Mouse (Mus musculus) kidney, postnatal 0 days (tissue): ENCODE measurements at regions not wholly inside any gene's neighbourhood (a gene's known extent, or its start where the extent isn't known, plus 50 kb on each side); places are given as distances from the start of the nearest gene placed in this dataset.

Experiments used
- ATAC-seq: fragments of 200-750 bp; cut with Nextera tagmentation; replicated peaks from 2 replicates; pipeline ENCODE4 v1.8.0; 2017; ENCODE audit warnings: low read depth, moderate number of reproducible peaks, moderate TSS enrichment, moderate library complexity; ENCODE audit not compliant: low FRiP score
- DNase-seq: peaks from one replicate; pipeline ENCODE4 v3.0.0-alpha.2; 2016; ENCODE audit warnings: low spot score
- H3K27ac ChIP-seq: fragments of 300-500 bp; sonication (generic); 2 replicates; pipeline ENCODE4 v1.5.1; 2014; ENCODE audit warnings: mild to moderate bottlenecking
- H3K27me3 ChIP-seq: fragments of 300-500 bp; sonication (generic); 2 replicates; pipeline ENCODE4 v1.6.1; 2014; ENCODE audit warnings: low read length, mixed read lengths; ENCODE audit not compliant: insufficient read depth
- H3K36me3 ChIP-seq: fragments of 300-500 bp; sonication (generic); 2 replicates; pipeline ENCODE4 v1.6.1; 2014; ENCODE audit warnings: low read length, mixed read lengths; ENCODE audit not compliant: insufficient read depth
- H3K4me1 ChIP-seq: fragments of 300-500 bp; sonication (generic); replicated peaks from 2 replicates; pipeline ENCODE4 v1.6.1; 2014; ENCODE audit warnings: antibody characterized with exemption, low read length, mixed read lengths; ENCODE audit not compliant: insufficient read depth
- H3K4me2 ChIP-seq: fragments of 300-500 bp; sonication (generic); 2 replicates; pipeline ENCODE4 v1.6.1; 2014; ENCODE audit warnings: mild to moderate bottlenecking, low read length, moderate library complexity, mixed read lengths
- H3K4me3 ChIP-seq: fragments of 300-500 bp; sonication (generic); replicated peaks from 2 replicates; pipeline ENCODE4 v1.5.1; 2014; ENCODE audit warnings: low read depth, low read length
- H3K9ac ChIP-seq: fragments of 300-500 bp; sonication (generic); 2 replicates; pipeline ENCODE4 v1.6.1; 2014; ENCODE audit warnings: low read depth, low read length
- H3K9me3 ChIP-seq: fragments of 300-500 bp; sonication (generic); replicated peaks from 2 replicates; pipeline ENCODE4 v1.6.1; 2016; ENCODE audit warnings: low read length, inconsistent platforms, mixed read lengths
- CTCF ChIP-seq: IDR thresholded peaks from 2 replicates; pipeline ENCODE4 v1.5.1; 2016; ENCODE audit warnings: antibody characterized with exemption, low read depth, mild to moderate bottlenecking, moderate library complexity
- WGBS: fragments of 180-500 bp; shearing (Covaris S2); extraction: QIAGEN DNeasy Blood & Tissue Kit; methylation state at CpG from one replicate; pipeline ENCODE4 v1.1.7; 2014; 5-methylcytosine and 5-hydroxymethylcytosine counted together

DNA sequence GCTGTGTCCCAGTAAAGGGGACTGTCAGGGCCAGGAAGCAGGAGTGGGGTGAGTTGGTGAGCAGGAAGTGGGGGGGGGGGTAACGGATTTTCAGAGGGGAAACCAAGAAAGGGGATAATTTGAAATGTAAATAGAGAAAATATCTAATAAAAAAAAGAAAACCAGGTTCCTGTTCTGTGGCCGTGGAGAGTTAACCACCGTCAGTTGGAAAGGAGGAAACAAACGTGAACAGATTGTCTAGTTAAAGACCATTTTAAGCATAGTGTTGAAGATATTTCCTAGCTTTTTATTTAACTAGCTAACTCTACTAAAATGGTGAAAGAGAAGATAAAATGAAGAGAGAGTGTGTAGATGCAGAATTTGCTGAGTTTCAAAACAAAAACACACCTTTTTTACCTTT is 254.7 kb downstream of the Gpd2 start:
- Histone ChIP-seq H3K9me3 (no peaks in the 10 kb centered on the region), H3K9ac (no peak overlapping the region), H3K36me3 (no peaks in the 10 kb centered on the region), H3K27ac (no peak overlapping the region), H3K4me3 (no peak overlapping the region), H3K27me3 (no peaks in the 10 kb centered on the region), H3K4me2 (no peak overlapping the region), H3K4me1 (no peaks in the 10 kb centered on the region)
- TF ChIP-seq CTCF: no peak
- WGBS: 67% methylated on average over 4 of the region's 4 CpGs
- DNase-seq: no peak
- ATAC-seq: no peak

DNA sequence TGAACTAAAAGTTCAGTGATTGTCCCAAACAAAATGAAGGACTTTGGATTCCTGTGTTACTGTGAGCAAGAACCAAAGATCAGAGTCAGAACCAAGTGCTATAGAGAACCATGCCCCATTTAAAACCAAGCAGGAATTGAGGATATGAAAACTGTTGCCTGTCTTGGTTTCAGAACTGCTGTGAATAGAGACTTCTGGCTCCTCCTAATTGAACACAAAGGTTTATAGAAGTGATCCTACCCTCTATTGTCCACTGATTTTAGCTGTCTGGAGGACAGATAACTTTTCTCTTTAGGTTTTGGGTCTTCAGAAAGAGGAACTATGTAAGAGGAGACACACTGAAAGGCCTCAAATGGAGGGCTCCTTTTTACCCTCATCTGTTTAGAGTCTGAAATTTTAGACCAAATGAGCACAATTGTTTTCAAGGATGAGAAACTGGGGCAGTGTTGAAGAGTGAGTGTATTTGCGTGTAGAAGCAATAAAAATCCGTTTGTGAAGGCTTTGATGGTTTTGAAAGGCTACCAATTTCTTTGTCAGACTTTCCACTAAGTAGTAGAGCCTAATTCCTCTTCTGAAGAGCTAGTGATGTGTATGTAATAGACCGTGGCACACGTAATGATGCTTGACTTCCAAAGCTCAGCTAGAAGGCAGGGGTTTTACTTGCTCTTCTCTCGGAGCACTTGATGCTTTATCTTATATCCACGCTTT is 255.6 kb downstream of the Gpd2 start:
- H3K4me2 ChIP-seq: no peak overlapping the region
- DNase-seq (no peak), ATAC-seq (no peak)
- no peaks in the 10 kb centered on the region for H3K27me3 ChIP-seq
- TF ChIP-seq CTCF: no peak
- no peaks in the 10 kb centered on the region for H3K36me3 ChIP-seq
- no peaks in the 10 kb centered on the region for H3K9me3 ChIP-seq
- WGBS: 63% methylated on average over 6 of the region's 6 CpGs
- H3K4me1 ChIP-seq: no peaks in the 10 kb centered on the region
- no peak overlapping the region for H3K9ac ChIP-seq
- H3K27ac ChIP-seq: no peak overlapping the region
- no peak overlapping the region for H3K4me3 ChIP-seq

DNA sequence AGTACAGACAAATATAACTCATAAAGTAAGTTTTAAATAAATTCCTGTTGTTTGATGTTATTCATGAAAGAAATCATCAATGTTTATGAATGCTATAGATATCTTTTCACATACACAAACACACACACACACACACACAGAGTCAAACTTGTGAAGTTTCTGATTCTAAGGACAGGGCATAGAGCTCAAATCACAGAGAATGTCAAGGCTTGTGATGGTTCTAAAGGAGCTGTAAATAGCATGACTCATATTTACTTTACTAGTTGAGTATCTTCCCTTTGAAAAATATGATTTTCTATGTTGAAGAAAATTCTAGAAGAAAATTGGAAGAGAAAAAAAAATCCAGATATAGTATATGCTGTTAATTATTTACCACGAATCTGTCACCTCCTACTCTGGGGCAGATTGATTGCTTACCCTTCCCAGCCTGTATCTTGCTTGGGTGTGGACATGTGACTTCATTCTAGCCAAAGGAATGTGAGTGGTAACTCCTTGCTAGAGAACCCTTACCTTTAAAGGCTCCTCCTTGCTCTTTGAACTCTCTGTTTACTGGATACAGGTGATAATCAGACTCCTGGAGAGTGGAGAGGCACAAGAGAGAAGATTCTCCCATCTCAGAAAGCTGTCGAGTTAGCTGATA is 259.0 kb downstream of the Gpd2 start:
- no peak overlapping the region for H3K9ac ChIP-seq
- H3K27ac ChIP-seq: no peak overlapping the region
- no peaks in the 10 kb centered on the region for H3K4me1 ChIP-seq
- ATAC-seq (no peak), DNase-seq (no peak)
- TF ChIP-seq CTCF: no peak
- WGBS: 51% methylated on average over 2 of the region's 2 CpGs
- no peak overlapping the region for H3K4me2 ChIP-seq
- no peak overlapping the region for H3K4me3 ChIP-seq
- H3K27me3 ChIP-seq: no peaks in the 10 kb centered on the region
- H3K36me3 ChIP-seq: no peaks in the 10 kb centered on the region
- H3K9me3 ChIP-seq: no peaks in the 10 kb centered on the region

DNA sequence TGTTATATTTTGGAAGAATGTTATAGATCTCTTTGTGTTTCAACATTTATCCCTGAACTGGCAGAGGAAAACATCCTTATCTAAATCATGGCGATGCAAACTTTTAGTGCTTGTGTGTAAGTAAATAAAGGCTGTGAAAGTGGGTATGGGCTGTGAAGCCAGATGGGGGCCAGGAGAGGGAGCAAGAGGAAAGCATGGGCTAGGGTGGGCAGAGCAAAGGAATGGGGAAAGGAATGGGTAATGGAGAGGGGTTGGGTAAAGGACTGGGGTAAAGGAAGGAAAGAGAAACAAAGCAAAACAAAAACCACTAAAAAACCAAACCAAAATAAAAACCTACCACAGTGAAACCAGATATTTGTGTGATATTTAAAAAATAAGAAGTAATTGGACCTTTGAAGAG is 260.5 kb downstream of the Gpd2 start:
- H3K9me3 ChIP-seq: no peaks in the 10 kb centered on the region
- no peak for ATAC-seq

DNA sequence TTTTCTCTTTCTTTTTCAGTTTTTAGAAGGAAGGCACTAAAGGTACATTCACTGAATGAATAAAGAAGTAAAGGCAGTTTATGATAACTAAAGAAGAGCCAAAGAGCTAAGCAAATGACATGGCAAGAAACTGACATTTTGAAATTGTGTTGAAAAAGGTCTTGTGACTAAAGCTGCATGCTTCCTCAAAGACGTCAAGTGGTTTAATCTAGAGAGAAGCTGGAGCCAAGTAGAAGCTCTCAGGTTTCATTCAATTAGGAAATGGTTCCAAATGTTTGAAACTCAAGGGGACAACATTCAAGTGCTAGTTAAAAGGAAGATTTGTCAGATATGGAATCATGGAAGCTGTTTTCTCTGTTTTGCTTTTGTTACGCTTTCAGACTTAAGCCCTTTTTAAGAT is 267.2 kb downstream of the Gpd2 start:
- ATAC-seq (no peak), DNase-seq (no peak)
- H3K4me2 ChIP-seq: no peak overlapping the region
- 57% methylated on average over 2 of the region's 2 CpGs for WGBS
- no peaks in the 10 kb centered on the region for H3K4me1 ChIP-seq
- no peaks in the 10 kb centered on the region for H3K36me3 ChIP-seq
- H3K9ac ChIP-seq: no peak overlapping the region
- H3K9me3 ChIP-seq: no peaks in the 10 kb centered on the region
- no peak overlapping the region for H3K4me3 ChIP-seq
- TF ChIP-seq CTCF: no peak
- H3K27me3 ChIP-seq: no peaks in the 10 kb centered on the region
- H3K27ac ChIP-seq: no peak overlapping the region

More for the DNA sequence above, 260.5 kb downstream of the Gpd2 start:
- DNase-seq: no peak
- H3K36me3 ChIP-seq: no peaks in the 10 kb centered on the region
- H3K4me2 ChIP-seq: no peak overlapping the region
- H3K27ac ChIP-seq: no peak overlapping the region
- H3K27me3 ChIP-seq: no peaks in the 10 kb centered on the region
- peak; percentile 21; the same call in 1 of the 2 replicates for TF ChIP-seq CTCF
- WGBS: 83% methylated on average over 1 of the region's 1 CpGs
- H3K4me3 ChIP-seq: no peak overlapping the region
- no peak overlapping the region for H3K9ac ChIP-seq
- H3K4me1 ChIP-seq: no peaks in the 10 kb centered on the region

DNA sequence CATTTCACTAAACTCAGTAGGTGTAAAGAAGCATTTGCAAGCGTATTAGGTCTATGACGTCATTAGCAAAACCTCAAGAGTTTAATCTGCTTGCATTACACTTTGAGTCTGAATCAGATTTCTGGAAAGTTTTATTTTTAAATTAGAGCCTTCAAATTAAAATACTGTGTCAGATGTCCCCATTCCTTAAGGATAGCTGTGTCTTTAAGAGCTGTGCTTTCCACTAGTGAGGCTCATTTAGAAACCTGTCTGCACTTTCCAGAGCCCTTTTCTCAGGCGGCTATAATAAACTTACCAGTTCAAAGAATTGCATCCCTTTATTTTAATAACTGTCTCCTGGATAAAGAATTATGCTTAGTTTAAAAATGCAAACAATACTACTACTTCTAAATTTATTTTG is 285.0 kb downstream of the Gpd2 start:
- Histone ChIP-seq H3K4me2 (no peak overlapping the region), H3K4me1 (no peaks in the 10 kb centered on the region), H3K27ac (no peak overlapping the region), H3K9me3 (no peaks in the 10 kb centered on the region), H3K9ac (no peak overlapping the region), H3K4me3 (no peak overlapping the region), H3K36me3 (no peaks in the 10 kb centered on the region), H3K27me3 (no peaks in the 10 kb centered on the region)
- no peak for DNase-seq
- ATAC-seq: no peak
- no peak for TF ChIP-seq CTCF
- 85% methylated on average over 3 of the region's 3 CpGs for WGBS

DNA sequence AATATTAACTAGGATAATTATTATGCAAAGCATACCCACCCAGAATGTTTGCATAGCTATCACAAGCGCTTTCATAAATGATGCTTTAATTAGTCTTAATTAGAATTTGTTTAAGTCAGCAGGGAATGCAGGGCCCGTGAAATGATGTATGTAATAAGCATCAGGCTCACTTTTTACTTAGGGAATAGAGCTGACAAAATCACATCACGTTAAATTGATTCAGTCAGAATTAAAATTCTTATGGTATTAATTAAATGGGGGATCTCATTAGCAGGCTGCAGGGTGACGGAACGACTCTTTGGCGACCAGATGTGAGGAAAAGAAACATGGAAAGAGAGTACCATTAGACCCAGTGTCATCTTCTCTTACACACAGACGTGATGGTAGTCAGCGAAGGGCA is 285.5 kb downstream of the Gpd2 start:
- Histone ChIP-seq H3K27ac (no peak overlapping the region), H3K36me3 (no peaks in the 10 kb centered on the region), H3K9ac (no peak overlapping the region), H3K27me3 (no peaks in the 10 kb centered on the region), H3K4me3 (no peak overlapping the region), H3K9me3 (no peaks in the 10 kb centered on the region), H3K4me2 (no peak overlapping the region), H3K4me1 (no peaks in the 10 kb centered on the region)
- TF ChIP-seq CTCF: no peak
- DNase-seq: no peak
- 82% methylated on average over 8 of the region's 8 CpGs for WGBS
- no peak for ATAC-seq
